Mouse (Mus musculus): ENCODE measurements around the gene Gpsm2.

GRCm38 (mm10) chr3:108757570-108757969 is 35.5 kb upstream of the Gpsm2 start:
- TF ChIP-seq CTCF (IDR thresholded peaks at IDR 0.05; ENCODE audit: low read depth, low read length) = no peak
- TF ChIP-seq POLR2A (IDR thresholded peaks at IDR 0.05; ENCODE audit: insufficient read depth, low read length) = no peak

Data from ES-Bruce4 (cell line).